Mouse (Mus musculus): ENCODE measurements around the gene Lemd1. TPM values are rescaled to one million over a fixed set of nuclear protein-coding genes. Genes with fewer than 3 reads are reported as not detected.
A peak's percentile ranks its signal among the peaks of the same experiment; 100 is the strongest.

Lemd1 gene
- polyA plus RNA-seq, 1 experiment from 2014 or later = 1.8 TPM

DNA sequence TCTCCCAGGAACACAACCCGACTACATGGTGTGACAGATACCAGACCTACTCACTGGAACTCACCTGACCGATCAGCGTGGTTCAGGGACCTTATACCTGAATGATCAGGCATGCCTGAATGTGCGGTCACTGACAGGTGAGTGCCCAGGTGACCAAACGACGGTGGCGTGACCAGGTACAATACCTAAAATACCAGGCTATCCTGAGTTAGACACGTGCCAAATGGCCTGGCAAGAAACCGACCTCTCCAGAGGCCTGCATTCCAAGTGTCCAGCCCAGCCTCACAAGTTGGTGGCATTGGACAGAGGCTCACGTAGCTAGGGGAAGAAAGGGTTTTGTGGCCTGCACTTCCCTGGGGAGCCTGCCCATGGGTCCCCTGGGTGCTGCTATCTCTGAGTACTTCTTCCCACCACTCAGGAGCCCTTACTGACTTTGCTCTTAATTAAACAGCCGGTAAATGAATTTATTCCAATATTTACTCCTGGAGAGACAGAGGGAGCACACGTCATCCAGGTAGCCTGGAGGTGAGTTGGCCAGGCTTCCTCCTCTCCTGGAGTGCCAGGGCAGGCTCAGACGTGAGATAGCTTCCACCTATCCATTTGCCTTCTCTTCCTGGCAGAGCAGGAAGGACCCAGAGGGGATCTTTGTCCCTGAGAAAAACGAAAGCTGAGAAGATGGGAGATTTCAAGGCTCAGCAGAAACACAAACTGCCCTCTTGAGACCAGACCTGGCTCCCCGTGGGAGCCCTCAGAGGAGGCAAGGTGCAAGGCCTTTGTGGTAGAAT is 40.2 kb upstream of the Lemd1 start:
- 56% methylated on average over 15 of the region's 15 CpGs for WGBS

DNA sequence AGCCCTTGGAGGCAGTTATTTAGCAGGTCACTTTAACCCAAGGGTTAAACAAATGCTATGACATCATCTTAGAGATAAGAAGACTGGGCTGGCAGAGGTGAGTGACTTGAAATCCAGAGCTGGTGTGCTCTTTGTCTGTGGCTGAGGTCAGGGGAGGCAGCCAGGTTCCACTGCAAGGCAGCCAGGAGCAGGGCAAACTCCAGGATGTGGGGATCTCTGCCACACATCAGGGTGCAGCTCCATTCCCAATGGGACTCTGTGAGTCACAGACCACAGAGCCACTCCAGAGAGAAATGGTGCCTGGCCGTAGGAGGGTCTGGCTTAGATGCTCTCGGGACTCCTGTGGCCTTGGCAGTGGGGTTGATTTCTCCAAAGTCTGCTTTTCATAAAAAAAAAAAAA is 39.3 kb upstream of the Lemd1 start:
- H3K4me2 ChIP-seq (ENCODE audit: low read depth, low read length) = no peak overlapping the region
- H3K27me3 ChIP-seq (ENCODE audit: control insufficient read depth, insufficient read depth, low read depth, low read length) = no peaks in the 10 kb centered on the region
- H3K36me3 ChIP-seq (ENCODE audit: control insufficient read depth, insufficient read depth, low read length) = no peaks in the 10 kb centered on the region
- H3K4me1 ChIP-seq (replicated peaks; ENCODE audit: control insufficient read depth, insufficient read depth, low read length) = peaks cover 12% of the 10 kb centered on the region
- no peak overlapping the region for H3K9ac ChIP-seq (ENCODE audit: low read length)
- H3K4me3 ChIP-seq (ENCODE audit: low read length) = no peak overlapping the region
- H3K27ac ChIP-seq (ENCODE audit: low read length) = 0 out of 2 replicates have a peak overlapping the region, but pooled peaks have one; percentile 41
- ATAC-seq (ENCODE audit: low read depth) = no peak
- no peaks in the 10 kb centered on the region for H3K9me3 ChIP-seq (ENCODE audit: control insufficient read depth, low read length)
- WGBS = 43% methylated on average over 2 of the region's 2 CpGs

More for the DNA sequence above, 40.2 kb upstream of the Lemd1 start:
- 0 out of 2 replicates have a peak, but pooled peaks have one; percentile 10 for ATAC-seq (ENCODE audit: low read depth)
- H3K27me3 ChIP-seq (ENCODE audit: control insufficient read depth, insufficient read depth, low read depth, low read length) = no peaks in the 10 kb centered on the region
- H3K36me3 ChIP-seq (ENCODE audit: control insufficient read depth, insufficient read depth, low read length) = no peaks in the 10 kb centered on the region
- no peak overlapping the region for H3K4me2 ChIP-seq (ENCODE audit: low read depth, low read length)
- H3K4me1 ChIP-seq (replicated peaks; ENCODE audit: control insufficient read depth, insufficient read depth, low read length) = peaks cover 12% of the 10 kb centered on the region
- peak overlapping the region; percentile 41 for H3K27ac ChIP-seq (ENCODE audit: low read length)
- H3K9me3 ChIP-seq (ENCODE audit: control insufficient read depth, low read length) = no peaks in the 10 kb centered on the region
- no peak overlapping the region for H3K4me3 ChIP-seq (ENCODE audit: low read length)
- no peak overlapping the region for H3K9ac ChIP-seq (ENCODE audit: low read length)

DNA sequence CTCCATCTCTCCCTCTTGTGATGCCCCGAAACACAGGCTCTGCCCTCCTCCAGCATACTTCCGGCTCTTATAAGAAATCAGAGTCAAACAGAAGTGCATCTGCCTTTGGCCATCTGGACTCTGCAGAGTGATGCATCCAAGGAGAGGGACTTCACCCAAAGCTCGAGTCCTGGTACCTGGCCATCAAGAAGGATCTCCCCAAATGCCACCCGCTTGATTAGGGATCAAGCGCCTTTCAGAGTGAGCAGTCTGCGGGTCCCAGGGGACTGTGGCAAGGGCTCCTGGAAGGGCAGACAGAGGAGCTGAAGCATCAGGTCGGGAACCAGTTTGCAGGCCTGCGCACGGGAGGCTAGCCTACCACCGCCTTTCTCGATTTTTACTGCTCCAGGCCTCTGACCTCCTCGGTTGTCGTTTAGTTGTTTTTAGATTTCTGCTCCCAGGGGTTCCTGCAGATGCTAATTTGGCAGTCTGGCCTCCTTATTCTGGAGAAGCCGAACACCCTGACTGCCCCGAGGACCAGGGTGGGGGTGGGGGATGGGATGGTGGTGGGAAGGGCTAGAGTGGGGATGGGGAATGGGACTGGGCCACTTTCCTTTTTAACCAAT is 38.0 kb upstream of the Lemd1 start:
- Histone ChIP-seq H3K4me3 (ENCODE audit: low read length) (no peak overlapping the region), H3K36me3 (ENCODE audit: control insufficient read depth, insufficient read depth, low read length) (no peaks in the 10 kb centered on the region), H3K9me3 (ENCODE audit: control insufficient read depth, low read length) (no peaks in the 10 kb centered on the region), H3K27me3 (ENCODE audit: control insufficient read depth, insufficient read depth, low read depth, low read length) (0 out of 2 replicates have a peak, but pooled peaks cover 2% of the 10 kb centered on the region), H3K4me1 (replicated peaks; ENCODE audit: control insufficient read depth, insufficient read depth, low read length) (peaks cover 17% of the 10 kb centered on the region), H3K27ac (ENCODE audit: low read length) (no peak overlapping the region), H3K4me2 (ENCODE audit: low read depth, low read length) (no peak overlapping the region), H3K9ac (ENCODE audit: low read length) (no peak overlapping the region)
- ATAC-seq (ENCODE audit: low read depth) = no peak
- 67% methylated on average over 15 of the region's 15 CpGs for WGBS

DNA sequence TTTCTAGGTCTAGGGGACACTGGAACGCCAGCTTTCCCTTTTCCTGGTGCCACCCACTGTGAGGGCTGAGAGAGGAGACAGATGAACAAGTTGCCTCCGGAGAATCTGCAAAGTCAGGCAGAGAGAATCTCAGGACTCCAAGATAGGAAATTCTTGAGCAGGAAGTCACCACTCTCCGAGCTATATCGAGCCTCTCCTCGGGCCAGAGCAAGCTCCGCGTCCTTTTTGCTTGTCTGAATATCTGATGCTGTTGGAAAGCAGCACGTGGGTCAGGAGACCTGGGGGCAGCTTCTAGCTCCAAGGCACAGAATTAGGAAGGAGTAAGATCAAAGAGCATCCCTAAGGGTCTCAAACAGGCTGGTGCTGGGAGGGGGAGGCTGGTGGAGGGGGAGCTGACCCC is 37.5 kb upstream of the Lemd1 start:
- Histone ChIP-seq H3K9ac (ENCODE audit: low read length) (no peak overlapping the region), H3K4me2 (ENCODE audit: low read depth, low read length) (no peak overlapping the region), H3K4me1 (replicated peaks; ENCODE audit: control insufficient read depth, insufficient read depth, low read length) (peaks cover 17% of the 10 kb centered on the region), H3K9me3 (ENCODE audit: control insufficient read depth, low read length) (no peaks in the 10 kb centered on the region), H3K36me3 (ENCODE audit: control insufficient read depth, insufficient read depth, low read length) (no peaks in the 10 kb centered on the region), H3K4me3 (ENCODE audit: low read length) (no peak overlapping the region), H3K27me3 (ENCODE audit: control insufficient read depth, insufficient read depth, low read depth, low read length) (0 out of 2 replicates have a peak, but pooled peaks cover 2% of the 10 kb centered on the region), H3K27ac (ENCODE audit: low read length) (no peak overlapping the region)
- WGBS = 32% methylated on average over 8 of the region's 8 CpGs
- no peak for ATAC-seq (ENCODE audit: low read depth)

DNA sequence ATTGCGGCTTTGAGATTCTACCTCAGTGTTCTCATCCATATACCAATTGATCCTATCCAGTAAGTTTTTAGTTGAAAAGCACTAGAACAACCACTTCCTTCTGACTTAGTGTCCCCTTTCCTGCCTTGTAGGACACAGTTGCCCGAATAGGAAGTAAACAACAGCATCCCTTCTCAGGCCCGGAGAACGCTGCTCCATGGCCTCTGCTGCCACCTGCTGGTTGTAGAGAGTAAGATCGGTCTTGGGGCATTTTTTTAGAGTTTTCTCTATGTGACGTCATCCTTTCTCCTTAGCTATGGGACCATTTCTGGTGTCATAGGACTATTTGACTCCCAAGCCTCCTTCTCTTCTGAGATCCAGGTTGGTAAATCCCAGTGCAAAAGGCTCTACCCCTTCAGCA is 35.5 kb upstream of the Lemd1 start:
- no peak overlapping the region for H3K27ac ChIP-seq (ENCODE audit: low read length)
- 0 out of 2 replicates have a peak overlapping the region, but pooled peaks have one; percentile 12 for H3K4me2 ChIP-seq (ENCODE audit: low read depth, low read length)
- H3K27me3 ChIP-seq (ENCODE audit: control insufficient read depth, insufficient read depth, low read depth, low read length) = 0 out of 2 replicates have a peak, but pooled peaks cover 2% of the 10 kb centered on the region
- peaks cover 10% of the 10 kb centered on the region for H3K4me1 ChIP-seq (replicated peaks; ENCODE audit: control insufficient read depth, insufficient read depth, low read length)
- no peak overlapping the region for H3K4me3 ChIP-seq (ENCODE audit: low read length)
- no peaks in the 10 kb centered on the region for H3K36me3 ChIP-seq (ENCODE audit: control insufficient read depth, insufficient read depth, low read length)
- 9% methylated on average over 6 of the region's 6 CpGs for WGBS
- peak; percentile 24; the same call in 1 of the 2 replicates for ATAC-seq (ENCODE audit: low read depth)
- H3K9ac ChIP-seq (ENCODE audit: low read length) = no peak overlapping the region
- H3K9me3 ChIP-seq (ENCODE audit: control insufficient read depth, low read length) = no peaks in the 10 kb centered on the region

DNA sequence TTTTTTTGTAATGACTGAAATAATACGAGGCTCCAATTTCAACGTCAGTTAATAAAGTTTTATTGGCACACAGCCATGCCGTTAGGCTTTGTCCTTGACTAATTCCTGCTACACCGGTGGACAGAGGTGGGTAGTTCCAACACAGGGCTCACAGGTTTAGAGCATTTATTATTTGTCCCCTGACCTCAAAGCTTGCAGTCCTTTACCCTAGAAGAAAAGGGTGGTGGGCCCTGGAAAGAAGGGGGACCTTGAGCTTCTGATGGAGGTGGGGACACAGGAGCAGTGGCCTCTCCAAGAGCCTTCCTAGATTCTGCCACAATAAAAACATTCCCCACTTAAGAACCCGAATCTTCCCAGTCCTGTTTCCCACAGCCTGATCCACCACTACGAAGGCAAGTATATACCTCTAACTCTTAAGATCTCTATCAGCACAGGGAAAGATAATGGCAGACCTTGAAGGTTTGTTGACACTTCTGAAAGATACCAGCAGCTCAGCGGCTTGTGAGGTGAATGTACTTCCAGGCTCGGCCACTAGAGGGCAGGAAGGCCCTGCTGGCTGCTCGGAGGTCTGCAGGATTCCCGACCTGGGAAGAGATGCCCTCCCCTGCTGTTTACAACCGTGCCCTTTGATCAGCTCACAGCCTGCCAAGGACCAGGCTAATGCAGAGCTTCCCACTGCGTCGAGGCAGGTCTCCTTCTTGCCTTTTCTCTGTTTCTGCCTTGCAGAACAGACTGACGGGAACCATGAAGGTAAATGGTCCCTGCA is 34.0 kb upstream of the Lemd1 start:
- peak; percentile 26; the same call in 1 of the 2 replicates for ATAC-seq (ENCODE audit: low read depth)

DNA sequence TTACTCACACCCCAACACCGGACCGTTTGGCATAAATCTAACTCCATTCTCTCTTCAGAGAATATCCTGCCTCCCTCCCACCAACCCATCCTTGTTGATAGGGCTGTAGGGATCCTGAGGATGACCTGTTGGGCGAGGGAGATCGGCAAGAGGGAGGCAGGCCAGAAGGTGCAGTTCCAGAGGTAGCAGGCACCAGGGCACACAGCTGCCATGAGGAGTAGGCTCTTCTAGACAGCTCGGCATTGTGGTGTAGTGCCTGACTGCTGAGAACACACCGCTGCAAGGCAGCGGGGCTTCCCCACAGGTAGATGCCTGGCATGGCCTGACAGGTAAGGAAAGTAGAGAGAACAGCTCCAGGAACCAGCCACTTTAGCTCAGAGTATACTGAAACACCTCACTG is 33.4 kb upstream of the Lemd1 start:
- H3K4me1 ChIP-seq (replicated peaks; ENCODE audit: control insufficient read depth, insufficient read depth, low read length) = peaks cover 13% of the 10 kb centered on the region
- no peak overlapping the region for H3K27ac ChIP-seq (ENCODE audit: low read length)
- no peaks in the 10 kb centered on the region for H3K36me3 ChIP-seq (ENCODE audit: control insufficient read depth, insufficient read depth, low read length)
- H3K27me3 ChIP-seq (ENCODE audit: control insufficient read depth, insufficient read depth, low read depth, low read length) = 0 out of 2 replicates have a peak, but pooled peaks cover 2% of the 10 kb centered on the region
- no peak overlapping the region for H3K4me2 ChIP-seq (ENCODE audit: low read depth, low read length)
- no peak for ATAC-seq (ENCODE audit: low read depth)
- no peak overlapping the region for H3K4me3 ChIP-seq (ENCODE audit: low read length)
- H3K9ac ChIP-seq (ENCODE audit: low read length) = no peak overlapping the region
- no peaks in the 10 kb centered on the region for H3K9me3 ChIP-seq (ENCODE audit: control insufficient read depth, low read length)
- 29% methylated on average over 7 of the region's 7 CpGs for WGBS

More for the DNA sequence above, 34.0 kb upstream of the Lemd1 start:
- no peak overlapping the region for H3K9ac ChIP-seq (ENCODE audit: low read length)
- peaks cover 13% of the 10 kb centered on the region for H3K4me1 ChIP-seq (replicated peaks; ENCODE audit: control insufficient read depth, insufficient read depth, low read length)
- H3K36me3 ChIP-seq (ENCODE audit: control insufficient read depth, insufficient read depth, low read length) = no peaks in the 10 kb centered on the region
- 16% methylated on average over 14 of the region's 14 CpGs for WGBS
- no peaks in the 10 kb centered on the region for H3K9me3 ChIP-seq (ENCODE audit: control insufficient read depth, low read length)
- H3K27me3 ChIP-seq (ENCODE audit: control insufficient read depth, insufficient read depth, low read depth, low read length) = 0 out of 2 replicates have a peak, but pooled peaks cover 2% of the 10 kb centered on the region
- H3K4me3 ChIP-seq (ENCODE audit: low read length) = no peak overlapping the region
- H3K4me2 ChIP-seq (ENCODE audit: low read depth, low read length) = peak overlapping the region; percentile 4; the same call in 1 of the 2 replicates
- no peak overlapping the region for H3K27ac ChIP-seq (ENCODE audit: low read length)

DNA sequence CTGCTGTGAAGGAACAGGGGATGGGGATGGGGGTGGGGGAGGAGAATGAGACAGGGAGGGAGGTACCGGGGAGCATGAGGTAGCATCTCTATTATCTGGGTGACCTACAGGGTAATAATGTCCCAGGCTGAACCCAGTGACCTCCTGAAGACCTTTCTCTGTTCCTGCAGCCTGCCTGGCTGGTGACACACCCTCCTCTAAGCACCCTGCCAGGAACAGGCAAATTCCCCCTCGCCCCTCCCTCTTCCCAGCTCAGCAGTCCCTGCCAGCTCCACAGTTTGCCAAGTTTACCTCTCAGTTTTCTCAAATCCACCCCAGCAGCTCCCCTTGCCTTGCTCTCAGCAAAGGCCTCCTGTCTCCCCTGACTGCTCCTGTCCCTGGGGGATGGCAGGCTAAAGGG is 32.5 kb upstream of the Lemd1 start:
- Histone ChIP-seq H3K9ac (ENCODE audit: low read length) (no peak overlapping the region), H3K4me1 (replicated peaks; ENCODE audit: control insufficient read depth, insufficient read depth, low read length) (peaks cover 13% of the 10 kb centered on the region), H3K9me3 (ENCODE audit: control insufficient read depth, low read length) (no peaks in the 10 kb centered on the region), H3K4me2 (ENCODE audit: low read depth, low read length) (no peak overlapping the region), H3K27ac (ENCODE audit: low read length) (no peak overlapping the region), H3K36me3 (ENCODE audit: control insufficient read depth, insufficient read depth, low read length) (no peaks in the 10 kb centered on the region), H3K4me3 (ENCODE audit: low read length) (no peak overlapping the region), H3K27me3 (ENCODE audit: control insufficient read depth, insufficient read depth, low read depth, low read length) (0 out of 2 replicates have a peak, but pooled peaks cover 2% of the 10 kb centered on the region)
- WGBS = 17% methylated on average over 1 of the region's 2 CpGs
- peak; percentile 27; the same call in 1 of the 2 replicates for ATAC-seq (ENCODE audit: low read depth)

DNA sequence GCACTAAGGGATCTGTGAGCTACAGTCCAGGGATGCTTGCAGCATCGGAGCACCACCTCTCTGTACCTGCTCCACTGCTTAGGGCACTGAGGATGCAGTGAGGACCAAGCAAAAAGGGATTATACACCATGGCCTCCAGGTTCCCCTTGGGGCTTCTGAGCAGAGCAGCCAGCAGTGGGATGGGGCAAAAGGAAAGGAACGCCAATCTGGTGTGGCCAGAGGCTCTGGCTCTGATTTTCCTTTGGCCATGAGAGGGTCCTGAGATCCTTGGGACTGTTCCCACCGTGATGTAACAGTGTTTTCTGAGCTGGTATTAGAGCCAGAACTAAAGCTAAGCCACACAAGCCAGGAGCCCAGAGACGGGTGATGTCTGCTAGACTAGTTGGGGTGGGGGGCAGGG is 31.6 kb upstream of the Lemd1 start:
- Histone ChIP-seq H3K4me1 (replicated peaks; ENCODE audit: control insufficient read depth, insufficient read depth, low read length) (peaks cover 13% of the 10 kb centered on the region), H3K4me3 (ENCODE audit: low read length) (no peak overlapping the region), H3K27me3 (ENCODE audit: control insufficient read depth, insufficient read depth, low read depth, low read length) (0 out of 2 replicates have a peak, but pooled peaks cover 2% of the 10 kb centered on the region), H3K9ac (ENCODE audit: low read length) (no peak overlapping the region), H3K4me2 (ENCODE audit: low read depth, low read length) (no peak overlapping the region), H3K36me3 (ENCODE audit: control insufficient read depth, insufficient read depth, low read length) (no peaks in the 10 kb centered on the region), H3K27ac (ENCODE audit: low read length) (no peak overlapping the region), H3K9me3 (ENCODE audit: control insufficient read depth, low read length) (no peaks in the 10 kb centered on the region)
- 53% methylated on average over 4 of the region's 4 CpGs for WGBS
- ATAC-seq (ENCODE audit: low read depth) = no peak
